Mouse (Mus musculus) liver, embryonic 14.5 days (tissue): ENCODE measurements around the gene Gnpat.

ENCODE experiments used
- CTCF ChIP-seq: IDR thresholded peaks from 2 replicates; pipeline ENCODE4 v1.5.1; 2016; ENCODE audit warnings: antibody characterized with exemption, low read depth, control low read depth
- EP300 ChIP-seq: IDR thresholded peaks from 2 replicates; pipeline ENCODE4 v1.6.1; 2016; ENCODE audit warnings: antibody characterized with exemption, low read depth

- TF ChIP-seq CTCF (no peak), EP300 (no peak)
Measured at GRCm38 (mm10) chr8:124921369-124922279, 58.8 kb downstream of the Gnpat start.
